ENCODE assay signal across 8 mouse cellular contexts in genomic region chr17:29238421-29238945, GRCm38 (mm10). TPM values are rescaled to one million over a fixed set of nuclear protein-coding genes. Genes with fewer than 3 reads are reported as not detected.
DNase-seq lines count a peak whose midpoint lies in the region; ATAC-seq and TF ChIP-seq lines count a peak whose summit lies in the region.

No protein-coding gene starts in this region.

- no peak overlapping the region for H3K27ac ChIP-seq in lung, embryonic 16.5 days (ENCODE audit: low read length)
- peak overlapping the region; percentile 36 for H3K27ac ChIP-seq in hindbrain, embryonic 16.5 days (ENCODE audit: low read depth, low read length)

- no peak overlapping the region for H3ac ChIP-seq in myocyte (ENCODE audit: control insufficient read depth, insufficient read length)

- no peak for TF ChIP-seq POLR2A in myocyte (IDR thresholded peaks at IDR 0.05; ENCODE audit: insufficient read length, low read depth)

- H3K4me2 ChIP-seq in lung, embryonic 16.5 days (ENCODE audit: low read depth, low read length), result peak overlapping the region; percentile 100
- peak overlapping the region; percentile 95 for H3K4me2 ChIP-seq in hindbrain, embryonic 16.5 days (ENCODE audit: low read length)
- peak overlapping the region; percentile 6 for H3K4me2 ChIP-seq in myocyte (ENCODE audit: low read depth)

- H3K9ac ChIP-seq in lung, embryonic 16.5 days (ENCODE audit: low read length), result peak overlapping the region; percentile 54
- H3K9ac ChIP-seq in hindbrain, embryonic 16.5 days (ENCODE audit: low read depth, low read length), result peak overlapping the region; percentile 76

- peaks cover 20% of the 10 kb centered on the region for H3K27me3 ChIP-seq in lung, embryonic 16.5 days (ENCODE audit: control insufficient read depth, insufficient read depth, low read depth, low read length)
- H3K27me3 ChIP-seq in hindbrain, embryonic 16.5 days (replicated peaks; ENCODE audit: control insufficient read depth, insufficient read depth, low read length), result peaks cover 5% of the 10 kb centered on the region; the same call in 1 of the 2 replicates
- peaks cover 60% of the 10 kb centered on the region for H3K27me3 ChIP-seq in myocyte (ENCODE audit: control insufficient read depth, insufficient read depth, insufficient read length)

- H3K4me3 ChIP-seq in lung, embryonic 16.5 days (ENCODE audit: low read length), result peak overlapping the region; percentile 54
- H3K4me3 ChIP-seq in hindbrain, embryonic 16.5 days (ENCODE audit: low read length), result peak overlapping the region; percentile 56
- no peak overlapping the region for H3K4me3 ChIP-seq in myocyte

- H3K79me2 ChIP-seq in myocyte (ENCODE audit: control insufficient read depth, insufficient read depth), result no peaks in the 10 kb centered on the region

- H3K4me1 ChIP-seq in lung, embryonic 16.5 days (replicated peaks; ENCODE audit: control insufficient read depth, insufficient read depth, low read length), result peaks cover 14% of the 10 kb centered on the region
- peaks cover 7% of the 10 kb centered on the region for H3K4me1 ChIP-seq in hindbrain, embryonic 16.5 days (ENCODE audit: control insufficient read depth, insufficient read depth, low read depth, low read length)

- no peaks in the 10 kb centered on the region for H3K36me3 ChIP-seq in lung, embryonic 16.5 days (ENCODE audit: control insufficient read depth, insufficient read depth, low read length)
- H3K36me3 ChIP-seq in hindbrain, embryonic 16.5 days (ENCODE audit: control insufficient read depth, insufficient read depth, low read length), result no peaks in the 10 kb centered on the region
- no peaks in the 10 kb centered on the region for H3K36me3 ChIP-seq in myocyte (ENCODE audit: control insufficient read depth, insufficient read depth)

- WGBS in lung, embryonic 16.5 days, result 3% methylated on average over 23 of the region's 23 CpGs
- WGBS in hindbrain, embryonic 16.5 days, result 3% methylated on average over 23 of the region's 23 CpGs

- peak; percentile 30 for DNase-seq in embryo, embryonic 11 days
- no peak for DNase-seq in embryo, embryonic 10 days (ENCODE audit: low spot score)
- DNase-seq in lung, adult 18-20 months, result no peak
- no peak for DNase-seq in Muller cell, postnatal 12 days (ENCODE audit: inconsistent ontology term)
- DNase-seq in adrenal gland, postnatal 10 days, result no peak

- ATAC-seq in lung, embryonic 16.5 days (ENCODE audit: low read depth), result peak; percentile 24; the same call in 1 of the 2 replicates
- ATAC-seq in hindbrain, embryonic 16.5 days, result peak; percentile 25

- no peaks in the 10 kb centered on the region for H3K9me3 ChIP-seq in lung, embryonic 16.5 days (ENCODE audit: control insufficient read depth, low read length)
- no peaks in the 10 kb centered on the region for H3K9me3 ChIP-seq in hindbrain, embryonic 16.5 days (ENCODE audit: control insufficient read depth, low read length)

TF ChIP-seq in myocyte, 11 proteins besides CTCF, POLR2A, EP300 and RAD21:
- TF ChIP-seq MYOD1 (IDR thresholded peaks at IDR 0.05; ENCODE audit: control insufficient read depth in 1 of 3, insufficient read length in 2 of 3, low read depth in 2 of 3) (no peak), REST (IDR thresholded peaks at IDR 0.05; ENCODE audit: insufficient read depth, insufficient read length) (no peak), USF1 (IDR thresholded peaks at IDR 0.05; ENCODE audit: low read depth) (no peak), POLR2AphosphoS2 (IDR thresholded peaks at IDR 0.05; ENCODE audit: insufficient read length, low read depth) (no peak), CEBPB (IDR thresholded peaks at IDR 0.05; ENCODE audit: insufficient read depth, poor library complexity, severe bottlenecking) (no peak)

RNA-seq across cellular contexts. Expression of gene Cpne5, which starts 0.5 kb away (rescaled TPM):
- polyA plus RNA-seq in lung, embryonic 16.5 days (2015; fragmentation: Nextera tagmentation; extraction: Ambion mirVana), result 3.6 and 5.0 TPM in 2 replicates
- 48.1 and 51.2 TPM in 2 replicates for polyA plus RNA-seq in hindbrain, embryonic 16.5 days (2015; fragmentation: Nextera tagmentation; extraction: Ambion mirVana)
- polyA plus RNA-seq in myocyte (2012; fragmentation: generic; extraction: Trizol), result 0.56 TPM
- 1 to 10 TPM; 1.0 to 1.6 TPM for total RNA-seq in adrenal gland, postnatal 10 days (2021)

RNA-seq across cellular contexts. Expression of gene Ppil1, which starts 25.5 kb away (rescaled TPM):
- 144 and 145 TPM in 2 replicates for polyA plus RNA-seq in lung, embryonic 16.5 days (2015; fragmentation: Nextera tagmentation; extraction: Ambion mirVana)
- polyA plus RNA-seq in hindbrain, embryonic 16.5 days (2015; fragmentation: Nextera tagmentation; extraction: Ambion mirVana), result 105 and 113 TPM in 2 replicates
- polyA plus RNA-seq in myocyte (2012; fragmentation: generic; extraction: Trizol), result 30.1 TPM
- total RNA-seq in adrenal gland, postnatal 10 days (2021), result 10 to 100 TPM; 24.6 to 27.9 TPM

RNA-seq across cellular contexts. Expression of gene BC004004, which starts 30.1 kb away (rescaled TPM):
- polyA plus RNA-seq in lung, embryonic 16.5 days (2015; fragmentation: Nextera tagmentation; extraction: Ambion mirVana), result 82.2 and 87.7 TPM in 2 replicates
- polyA plus RNA-seq in hindbrain, embryonic 16.5 days (2015; fragmentation: Nextera tagmentation; extraction: Ambion mirVana), result 118 and 123 TPM in 2 replicates
- polyA plus RNA-seq in myocyte (2012; fragmentation: generic; extraction: Trizol), result 120 TPM
- total RNA-seq in adrenal gland, postnatal 10 days (2021), result 100 to 1,000 TPM; 158 to 160 TPM

Comparison
In these comparisons a context has a peak if more than half of its experiments do, and no peak if none do; other contexts are left out.
1. H3K4me2 ChIP-seq: peak in every context shown above with its lines; median percentile 100 in lung, embryonic 16.5 days; 95 in hindbrain, embryonic 16.5 days; 6 in myocyte.